Mouse (Mus musculus) lung, postnatal 36 days (tissue): ENCODE results near the gene Mrpl36.

ENCODE experiments used
- DNase-seq: peaks from one replicate; pipeline ENCODE4 v3.0.0; 2022; ENCODE audit warnings: mixed read lengths

The Mrpl36 gene

DNA sequence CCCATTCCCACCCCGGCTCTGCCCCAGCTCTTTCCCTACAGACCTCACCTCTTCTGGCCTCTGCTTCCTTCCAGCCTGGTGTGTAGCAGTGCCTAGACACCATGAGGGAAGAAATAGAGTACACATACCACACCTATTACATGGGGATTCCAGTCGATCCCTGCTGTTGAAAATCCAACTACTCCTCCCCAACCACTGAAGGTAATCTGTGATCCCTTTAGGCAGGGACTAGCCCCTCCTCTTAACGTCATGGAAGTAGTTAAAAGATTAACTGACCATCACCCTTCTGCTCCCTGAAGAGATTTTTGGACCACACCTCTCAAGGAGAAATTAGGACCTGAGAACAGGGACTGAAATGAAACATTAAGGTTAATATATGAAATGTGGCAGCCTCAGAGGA is 18.9 kb downstream of the Mrpl36 start:
- DNase-seq = no peak

DNA sequence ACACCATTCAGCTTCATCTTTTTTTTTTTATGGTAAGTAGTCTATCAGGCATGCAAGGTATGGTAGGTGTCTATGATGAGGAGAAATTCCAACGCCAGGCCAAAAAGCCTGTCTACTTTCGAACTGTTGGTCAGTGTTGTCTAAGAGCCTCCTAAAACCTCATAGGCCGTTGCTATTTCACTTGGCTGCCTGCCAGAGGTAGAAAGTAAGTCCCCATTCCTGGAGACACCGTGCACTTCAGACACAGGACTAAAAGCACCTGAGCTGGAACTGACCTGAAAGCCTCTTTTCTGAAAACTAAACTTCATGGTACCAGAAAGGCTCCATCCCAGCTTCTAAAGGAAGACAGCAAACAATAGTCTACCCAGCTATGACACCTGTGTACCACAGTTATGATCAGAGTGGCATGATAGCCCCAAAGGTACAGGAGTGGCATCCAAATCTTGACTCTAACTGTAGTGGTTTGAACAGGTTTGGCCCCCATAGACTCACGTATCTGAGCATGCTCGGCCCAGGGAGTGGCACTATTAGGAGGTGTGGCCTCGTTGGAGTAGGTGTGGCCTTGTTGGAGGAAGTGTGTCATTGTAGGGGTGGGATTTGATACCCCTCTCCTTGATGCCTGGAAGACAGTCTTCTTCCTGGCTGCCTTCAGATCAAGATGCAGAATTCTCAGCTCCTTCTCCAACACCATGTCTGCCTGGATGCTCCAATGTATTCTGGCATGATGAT is 19.8 kb downstream of the Mrpl36 start:
- DNase-seq = no peak

DNA sequence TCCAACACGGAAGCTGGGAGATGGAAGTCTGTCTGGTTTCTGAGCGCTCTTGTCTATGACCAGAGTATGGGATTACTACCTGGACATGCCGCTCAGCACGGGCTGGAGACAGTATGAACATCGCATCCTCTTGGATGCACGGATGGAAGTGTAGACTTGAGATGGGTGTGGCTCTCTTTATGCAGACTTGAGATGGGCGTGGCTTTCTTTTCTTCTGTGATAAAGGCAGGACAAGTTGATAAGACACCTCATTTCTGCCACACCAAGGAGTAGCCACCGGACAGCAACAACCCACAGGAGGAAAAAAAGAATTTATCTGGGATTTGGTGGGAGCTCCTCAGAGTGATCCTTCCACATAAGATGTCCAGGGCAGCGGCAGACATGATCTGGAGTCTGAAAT is 22.4 kb downstream of the Mrpl36 start:
- DNase-seq = no peak

DNA sequence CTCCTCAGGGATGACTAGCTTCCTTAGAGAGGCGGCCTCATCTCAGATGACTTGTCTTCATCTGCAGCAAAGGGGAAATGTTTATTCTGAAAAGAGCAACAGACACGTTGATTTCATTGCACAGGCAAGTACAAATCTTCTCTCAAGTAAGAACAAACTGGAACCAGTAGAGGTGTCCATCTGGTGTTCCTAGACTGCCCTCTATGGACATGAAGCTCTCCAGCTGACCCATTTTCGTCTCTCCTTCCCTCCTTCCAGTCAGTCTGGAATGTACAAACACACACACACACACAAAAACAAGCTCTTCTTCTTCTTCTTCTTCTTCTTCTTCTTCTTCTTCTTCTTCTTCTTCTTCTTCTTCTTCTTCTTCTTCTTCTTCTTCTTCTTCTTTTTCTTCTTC is 23.6 kb downstream of the Mrpl36 start:
- DNase-seq = no peak

DNA sequence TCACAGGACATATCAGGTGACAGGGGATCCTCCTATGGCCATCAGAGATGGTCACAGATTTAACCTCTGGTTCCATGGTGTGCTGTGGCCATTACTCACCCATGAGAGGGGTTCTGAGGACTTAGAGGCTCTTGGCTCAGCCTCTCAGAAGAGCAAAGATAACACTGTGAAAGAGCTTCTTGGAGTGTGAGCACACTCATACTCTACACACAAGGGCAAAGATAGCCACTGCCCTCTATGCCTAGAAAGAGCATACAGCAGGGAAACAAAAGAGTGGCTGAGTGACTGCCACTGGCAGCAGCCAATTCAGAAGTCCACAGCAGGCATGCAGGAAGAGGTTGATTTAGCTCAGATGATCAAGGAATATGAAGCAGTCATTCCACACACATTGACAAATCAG is 24.2 kb downstream of the Mrpl36 start:
- DNase-seq = no peak

DNA sequence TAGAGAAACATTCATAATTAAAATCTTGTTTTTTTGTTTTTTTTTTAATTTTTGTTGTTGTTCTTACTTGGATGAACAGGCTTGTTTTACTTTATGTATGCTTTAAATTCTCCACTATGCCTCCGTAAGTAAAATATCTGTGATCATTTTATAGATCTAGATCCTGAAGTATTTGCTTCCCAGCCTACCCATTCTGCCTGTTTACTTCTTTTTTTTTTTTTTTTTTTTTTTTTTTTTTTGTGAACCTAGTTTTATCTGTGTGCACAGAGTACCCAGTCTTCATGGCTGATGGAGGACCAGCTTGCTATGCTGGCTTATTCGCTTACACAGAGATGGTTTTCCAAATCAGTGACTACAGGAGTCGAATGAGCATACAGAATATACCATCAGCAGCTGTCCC is 28.8 kb downstream of the Mrpl36 start:
- DNase-seq = no peak

- DNase-seq = no peak
These were observed 45.1 kb downstream of the Mrpl36 start for GRCm38 (mm10) chr13:73373367-73373766.

- DNase-seq = no peak
These were observed 46.3 kb downstream of the Mrpl36 start for GRCm38 (mm10) chr13:73374612-73375011.

- no peak for DNase-seq
These were observed 49.3 kb downstream of the Mrpl36 start for GRCm38 (mm10) chr13:73377637-73378036.
